Mouse (Mus musculus): Measurements from ENCODE around the gene Cit.

DNA sequence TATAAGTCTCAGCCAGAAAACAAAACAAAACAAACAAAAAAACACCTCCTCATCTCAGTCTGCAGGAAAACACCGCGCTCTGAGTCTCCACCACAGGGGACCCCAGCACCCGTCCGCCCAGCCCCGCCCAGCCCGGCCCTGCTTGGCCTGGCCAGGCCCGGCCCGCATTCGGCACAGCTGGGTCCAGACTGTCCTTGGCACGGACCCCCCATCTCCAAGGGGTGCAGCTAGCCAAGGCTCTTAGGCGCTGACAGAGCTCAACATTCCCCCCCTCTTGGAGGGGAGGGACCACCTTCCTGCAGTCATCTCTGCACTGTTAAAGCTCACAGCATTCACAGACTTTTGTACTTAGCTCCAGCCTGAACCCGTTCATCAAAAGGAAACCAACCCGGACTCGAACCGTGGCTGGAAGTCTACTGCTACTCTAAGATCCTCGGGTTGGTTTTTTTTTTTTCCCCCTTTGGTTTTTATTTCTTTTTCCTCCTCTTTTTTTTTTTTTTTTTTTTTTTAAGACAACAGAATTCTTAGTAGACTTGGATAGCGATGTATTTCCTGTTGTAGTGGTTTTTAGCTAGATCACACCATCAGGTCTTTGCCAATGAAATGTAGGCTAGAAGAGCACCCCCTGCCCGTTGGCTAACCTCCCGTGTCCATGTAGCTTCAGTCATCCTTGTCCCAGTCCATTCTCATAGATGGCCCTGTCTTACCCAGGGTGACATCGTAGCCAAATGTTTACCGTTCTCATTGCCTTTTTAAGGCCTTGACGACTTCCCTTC lies 161.4 kb downstream of the Cit start:
- TF ChIP-seq CHD1 (IDR thresholded peaks at IDR 0.05; ENCODE audit: low read depth, low read length) (no peak), GATA1 (IDR thresholded peaks at IDR 0.05; ENCODE audit: low read depth, low read length) (no peak), KAT2A (conservative IDR thresholded peaks at IDR 0.05; ENCODE audit: low read depth, low read length) (no peak), CTCF (IDR thresholded peaks at IDR 0.05 in 2 of 3, conservative IDR thresholded peaks at IDR 0.05 in 1 of 3; ENCODE audit: control insufficient read depth in 1 of 3, insufficient read depth in 1 of 3, low read depth in 2 of 3, low read length in 3 of 3, poor library complexity in 1 of 3, severe bottlenecking in 1 of 3) (peak; percentile 23 to 50 (median 36); a peak in 5 of 6 replicates), POLR2A (IDR thresholded peaks at IDR 0.05; ENCODE audit: control insufficient read depth in 1 of 2, insufficient read depth in 1 of 2, low read depth in 1 of 2, low read length in 2 of 2, poor library complexity in 1 of 2) (no peak)

All from MEL (cell line).